Mouse (Mus musculus) mesoderm, embryonic 11.5 days (tissue): Measurements from ENCODE around the gene Neurod1.

Experiments used
- DNase-seq: peaks from one replicate; pipeline ENCODE4 v3.0.0-alpha.2; 2012; ENCODE audit warnings: low read depth, low spot score

Gene Neurod1

GRCm38 (mm10) chr2:79456575-79457349 lies at the start of gene Neurod1, which contains the start of gene Cerkl:
TSS of gene Neurod1 (minus strand) at chr2:79456751.
TSS of gene Cerkl (minus strand) at chr2:79456785.
- DNase-seq: peak; percentile 87

- peak; percentile 78 for DNase-seq
These were observed 42.6 kb upstream of the Neurod1 start for GRCm38 (mm10) chr2:79498990-79499755.

- no peak for DNase-seq
These were observed 28.6 kb upstream of the Neurod1 start for GRCm38 (mm10) chr2:79485127-79485526.

GRCm38 (mm10) chr2:79482511-79482910 lies 26.0 kb upstream of the Neurod1 start:
- no peak for DNase-seq

DNA sequence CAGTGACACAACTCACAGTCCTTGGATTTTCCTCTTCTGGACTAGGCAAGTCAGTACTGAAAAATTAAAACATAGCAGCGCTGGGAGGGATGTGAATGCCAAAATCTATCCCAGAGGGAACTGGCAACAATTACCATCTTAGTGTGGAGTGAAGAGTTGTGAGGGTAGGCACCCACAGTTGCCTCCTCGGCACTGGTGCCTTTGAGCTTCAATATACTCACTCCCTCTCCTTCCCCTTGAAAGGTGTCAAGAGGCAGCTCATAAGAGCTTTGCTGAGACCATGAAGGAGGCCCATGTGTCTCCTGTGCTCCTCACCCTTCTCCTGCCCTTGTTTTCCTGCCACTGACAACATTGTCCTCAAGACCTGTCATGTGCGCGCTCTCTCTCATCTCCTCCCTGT lies 5.9 kb upstream of the Neurod1 start:
- DNase-seq: no peak

- DNase-seq: no peak
These were observed 5.3 kb upstream of the Neurod1 start for GRCm38 (mm10) chr2:79461861-79462260.

GRCm38 (mm10) chr2:79460586-79460985 lies 4.0 kb upstream of the Neurod1 start:
- DNase-seq: no peak

GRCm38 (mm10) chr2:79460107-79460506 lies 3.6 kb upstream of the Neurod1 start:
- no peak for DNase-seq

DNA sequence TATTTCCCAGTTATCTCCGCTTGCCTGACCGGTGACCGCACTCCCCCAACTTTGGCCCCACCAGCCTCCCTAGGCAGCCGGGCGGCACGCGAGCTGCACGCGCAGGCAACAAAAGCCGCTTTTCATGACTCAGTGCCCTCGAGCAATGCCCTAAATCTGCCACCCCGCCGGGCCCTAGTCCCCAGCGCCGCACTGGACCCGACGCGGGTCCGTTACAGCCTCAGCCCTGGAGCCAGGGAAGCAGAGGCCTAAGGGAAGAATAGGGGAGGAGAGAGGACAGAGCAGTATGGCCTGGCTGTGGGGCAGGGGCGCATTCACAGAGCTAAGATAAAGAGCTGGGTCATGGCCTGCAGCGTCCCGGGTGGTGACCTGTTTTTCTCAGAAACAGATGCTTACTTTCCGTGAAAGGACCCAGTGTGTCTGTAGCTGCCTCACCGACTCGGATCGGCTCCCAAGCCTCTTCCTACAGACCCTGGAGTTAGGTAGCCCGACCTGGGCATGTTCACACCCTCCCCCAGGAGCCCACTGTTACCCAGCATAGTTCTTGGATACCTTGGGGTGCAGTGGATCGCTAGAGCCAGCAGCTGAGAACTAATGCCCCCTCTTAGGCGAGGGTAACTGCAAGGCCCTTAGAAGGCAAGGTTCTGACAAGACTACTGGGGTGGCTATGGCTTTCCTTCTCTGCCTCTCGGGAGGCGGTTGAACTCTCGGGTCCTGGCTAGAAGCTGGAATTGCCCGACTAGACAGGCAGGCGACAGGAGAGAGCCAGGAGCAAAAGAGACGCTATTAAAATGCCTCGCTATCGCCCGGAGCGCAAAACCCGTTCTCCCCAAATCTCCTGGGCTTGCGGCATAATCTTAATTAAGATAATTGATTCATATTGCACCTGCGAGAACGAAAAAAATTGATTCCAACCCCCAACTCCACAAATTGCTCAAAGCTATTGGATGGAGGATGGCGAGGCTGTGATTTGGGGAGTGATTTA lies 2.8 kb upstream of the Neurod1 start:
- DNase-seq: peak; percentile 72

- DNase-seq: no peak
These were observed 1.4 kb upstream of the Neurod1 start for GRCm38 (mm10) chr2:79457932-79458331.

DNA sequence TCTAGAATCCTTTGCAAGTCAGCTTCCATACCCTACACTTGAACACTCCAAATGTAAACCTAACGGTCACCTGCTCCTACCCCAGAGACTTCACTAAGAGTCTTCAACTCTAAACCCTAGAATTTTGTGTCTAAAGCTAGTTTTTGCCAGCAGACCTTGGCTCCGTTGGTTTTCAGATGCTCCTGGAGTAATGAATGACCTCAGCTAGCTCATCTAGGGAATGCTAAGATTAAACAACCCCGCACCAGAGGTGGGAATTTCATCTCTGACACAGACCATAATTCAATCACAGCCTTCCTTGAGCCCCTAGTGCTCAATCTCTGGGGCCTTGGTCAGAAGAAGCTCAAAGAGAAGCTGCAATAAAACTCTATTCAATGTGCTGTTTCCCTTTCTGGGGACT lies 883 bp upstream of the Neurod1 start:
- no peak for DNase-seq

GRCm38 (mm10) chr2:79455646-79456045 lies 905 bp downstream of the Neurod1 start:
- DNase-seq: no peak

DNA sequence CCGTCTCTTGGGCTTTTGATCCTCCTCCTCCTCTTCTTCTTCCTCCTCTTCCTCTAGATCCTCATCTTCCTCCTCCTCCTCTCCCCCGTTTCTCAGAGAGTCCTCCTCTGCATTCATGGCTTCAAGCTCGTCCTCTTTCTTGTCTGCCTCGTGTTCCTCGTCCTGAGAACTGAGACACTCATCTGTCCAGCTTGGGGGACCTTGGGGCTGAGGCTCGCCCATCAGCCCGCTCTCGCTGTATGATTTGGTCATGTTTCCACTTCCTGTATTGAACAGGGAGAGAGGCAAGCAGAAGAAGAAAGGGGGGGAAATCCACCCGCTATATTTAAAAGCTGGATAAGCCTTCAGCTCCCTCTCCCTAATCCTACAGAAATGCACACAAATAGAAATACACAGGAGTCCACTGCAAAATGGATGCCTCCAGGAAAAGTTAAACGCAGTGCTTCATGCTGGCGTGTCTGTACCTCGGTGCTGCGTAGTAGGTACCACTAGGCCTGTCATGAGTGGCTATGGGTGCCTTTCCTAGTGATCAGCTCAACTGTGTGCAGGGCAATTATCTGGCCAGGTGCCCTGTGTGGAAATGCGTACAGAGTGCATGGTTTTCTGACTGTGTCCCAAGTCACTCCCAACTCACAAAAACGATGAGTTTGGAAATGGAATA lies 1.6 kb downstream of the Neurod1 start:
- no peak for DNase-seq

- DNase-seq: peak; percentile 90
These were observed 2.4 kb downstream of the Neurod1 start for GRCm38 (mm10) chr2:79453901-79454781.

GRCm38 (mm10) chr2:79451438-79451837 lies 5.1 kb downstream of the Neurod1 start:
- no peak for DNase-seq

DNA sequence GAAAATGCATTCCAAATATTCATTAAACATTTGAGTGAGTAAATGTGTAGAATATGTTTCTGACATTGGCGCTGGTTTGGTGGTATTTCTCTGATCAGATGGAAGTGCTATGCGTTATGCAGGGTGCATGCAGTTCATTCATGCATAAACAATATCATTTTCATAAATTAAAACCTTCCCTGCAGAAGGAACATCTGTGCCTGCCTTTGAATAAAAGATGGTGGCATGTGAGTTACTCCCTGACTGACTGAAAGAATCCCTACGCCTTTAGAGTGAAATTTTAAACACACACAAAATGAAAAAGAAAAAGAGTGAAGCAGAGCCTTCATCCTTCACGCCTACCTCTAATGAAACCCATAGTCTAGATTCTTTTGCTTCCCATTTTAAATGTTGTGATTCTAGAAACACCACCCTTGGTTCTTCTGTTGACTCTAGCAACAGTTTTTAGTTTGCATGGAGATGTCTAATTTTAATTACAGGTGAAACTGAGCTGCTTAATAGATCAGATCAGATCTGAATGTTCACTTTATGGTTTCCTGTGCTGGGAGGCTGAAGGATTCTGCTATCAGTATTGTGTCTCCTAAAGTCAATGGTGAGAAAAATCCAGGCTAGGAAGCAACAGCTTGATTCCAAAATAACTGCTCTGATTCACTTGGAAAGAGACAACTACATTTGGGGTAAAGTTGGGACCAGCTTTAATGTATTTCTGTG lies 5.7 kb downstream of the Neurod1 start:
- DNase-seq: no peak

DNA sequence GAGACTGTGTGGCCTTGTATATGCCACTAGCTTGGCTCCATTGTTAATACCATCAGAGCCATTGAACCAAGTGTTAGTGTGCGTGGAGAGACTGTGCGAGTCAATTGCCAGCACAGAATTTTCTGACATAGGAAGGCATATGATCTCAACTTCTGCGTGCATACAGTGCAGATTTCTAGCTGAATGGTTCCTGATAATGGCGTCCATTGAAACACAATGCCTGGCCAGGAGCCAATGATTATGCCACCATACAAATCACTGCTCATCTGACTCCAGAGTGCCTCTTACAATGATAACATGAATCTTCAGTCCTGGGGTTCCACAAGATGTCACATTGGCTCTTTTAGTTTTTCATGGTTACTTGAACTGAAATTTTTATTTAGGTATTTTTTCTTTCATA lies 7.2 kb downstream of the Neurod1 start:
- DNase-seq: no peak

- DNase-seq: no peak
These were observed 9.4 kb downstream of the Neurod1 start for GRCm38 (mm10) chr2:79447198-79447597.

DNA sequence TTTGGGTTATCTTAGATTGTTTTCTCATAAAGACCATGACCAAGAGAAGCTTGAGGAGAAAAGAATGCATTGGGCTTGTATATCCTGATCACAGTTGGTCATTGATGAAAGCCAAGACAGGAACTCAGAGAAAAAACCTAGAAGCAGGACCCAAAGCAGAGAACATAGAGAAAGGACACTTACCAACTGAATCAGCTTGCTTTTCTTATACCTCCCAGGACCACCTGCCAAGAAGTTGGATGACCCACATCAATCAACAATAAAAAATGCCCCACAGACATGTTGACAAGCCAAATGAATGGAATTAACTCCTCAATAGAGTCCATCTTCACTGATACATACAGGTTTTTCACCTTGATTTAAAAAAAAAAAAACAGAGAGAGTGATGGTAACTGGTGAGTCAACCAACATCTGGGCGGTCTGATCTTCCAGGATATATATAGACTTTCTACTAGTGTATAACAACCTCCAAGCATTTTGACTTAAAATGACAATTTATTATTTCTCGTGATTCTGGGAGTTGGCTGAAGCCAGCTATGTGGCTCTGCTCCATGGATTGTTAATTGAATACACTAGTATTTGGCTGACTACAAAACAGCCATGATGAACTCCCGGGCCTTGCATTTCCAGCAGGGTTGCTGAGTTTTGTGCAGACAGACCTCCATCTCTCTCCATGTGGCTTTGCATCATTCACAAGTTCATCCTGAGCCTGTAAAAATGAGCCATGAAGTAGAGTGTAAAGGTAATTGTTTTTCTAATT lies 12.5 kb downstream of the Neurod1 start:
- DNase-seq: no peak
